Mouse (Mus musculus) spleen, adult 2 months (tissue): ENCODE measurements around the gene Zmynd8. TPM values are rescaled to one million over a fixed set of nuclear protein-coding genes. Genes with fewer than 3 reads are reported as not detected.

Experiments used
- DNase-seq, 2 experiments: peaks; one replicate each; pipeline versions ENCODE4 v3.0.0 to v3.0.0-alpha.2; 2012 to 2021; ENCODE audit warnings: low spot score in 2 of 2, low read depth in 1 of 2
- H3K27ac ChIP-seq: fragments of 200-500 bp; 2 replicates; pipeline ENCODE4 v1.5.1; 2012; ENCODE audit warnings: low read length, inconsistent platforms; ENCODE audit not compliant: insufficient read depth
- H3K27me3 ChIP-seq: fragments of 200-500 bp; 2 replicates; pipeline ENCODE4 v1.6.1; 2012; ENCODE audit warnings: mild to moderate bottlenecking, moderate library complexity, low read length, inconsistent platforms; ENCODE audit not compliant: control insufficient read depth, insufficient read depth
- H3K36me3 ChIP-seq: fragments of 200-500 bp; 2 replicates; pipeline ENCODE4 v1.6.1; 2012; ENCODE audit warnings: mild to moderate bottlenecking, low read length, inconsistent platforms; ENCODE audit not compliant: control insufficient read depth, insufficient read depth
- H3K4me1 ChIP-seq: fragments of 200-500 bp; 2 replicates; pipeline ENCODE4 v1.6.1; 2011; ENCODE audit warnings: inconsistent platforms; ENCODE audit not compliant: control insufficient read depth, insufficient read depth, insufficient read length
- H3K4me3 ChIP-seq: fragments of 200-500 bp; 2 replicates; pipeline ENCODE4 v1.5.1; 2011; ENCODE audit warnings: mild to moderate bottlenecking, inconsistent platforms; ENCODE audit not compliant: insufficient read depth, insufficient read length; ENCODE audit errors: extremely low read depth
- CTCF ChIP-seq: fragments of 200-500 bp; IDR thresholded peaks from 2 replicates; pipeline ENCODE4 v1.5.1; 2011; ENCODE audit warnings: mild to moderate bottlenecking, inconsistent platforms; ENCODE audit not compliant: insufficient read depth, insufficient read length, insufficient replicate concordance; ENCODE audit errors: extremely low read depth
- POLR2A ChIP-seq: fragments of 200-500 bp; IDR thresholded peaks from 2 replicates; pipeline ENCODE4 v1.6.1; 2011; ENCODE audit warnings: low read depth, low read length, inconsistent platforms
- WGBS: fragments of 180-500 bp; shearing (Covaris S2); methylation state at CpG from one replicate; pipeline ENCODE4 v1.1.7; 2018; 5-methylcytosine and 5-hydroxymethylcytosine counted together
- polyA plus RNA-seq: library from polyadenylated mRNA; depleted of rRNA; stranded (reverse); fragments of >200 nt; gene quantifications from 2 replicates; pipeline ENCODE4 v1.2.3, GENCODE M21; 2012; rRNA removed

Zmynd8 gene
- polyA plus RNA-seq, 1 experiment: 25.0 TPM

GRCm38 (mm10) chr2:165742210-165742786 lies 156.5 kb downstream of the Zmynd8 start:
- no peak for DNase-seq
- Histone ChIP-seq H3K27ac (no peak overlapping the region), H3K36me3 (no peaks in the 10 kb centered on the region), H3K4me1 (no peaks in the 10 kb centered on the region), H3K27me3 (no peaks in the 10 kb centered on the region), H3K4me3 (no peak overlapping the region)
- WGBS: 91% methylated on average over 21 of the region's 21 CpGs
- no peak for TF ChIP-seq CTCF
- no peak for TF ChIP-seq POLR2A

- no peak overlapping the region for H3K4me3 ChIP-seq
- DNase-seq: no peak
- H3K4me1 ChIP-seq: no peaks in the 10 kb centered on the region
- no peak overlapping the region for H3K27ac ChIP-seq
- WGBS: 89% methylated on average over 11 of the region's 11 CpGs
- H3K36me3 ChIP-seq: no peaks in the 10 kb centered on the region
- TF ChIP-seq CTCF (no peak), POLR2A (no peak)
- H3K27me3 ChIP-seq: no peaks in the 10 kb centered on the region
These were observed 157.2 kb downstream of the Zmynd8 start for GRCm38 (mm10) chr2:165741526-165742050.

GRCm38 (mm10) chr2:165740982-165741381 lies 157.8 kb downstream of the Zmynd8 start:
- H3K4me1 ChIP-seq: no peaks in the 10 kb centered on the region
- TF ChIP-seq POLR2A (no peak), CTCF (no peak)
- H3K4me3 ChIP-seq: no peak overlapping the region
- no peak overlapping the region for H3K27ac ChIP-seq
- H3K27me3 ChIP-seq: no peaks in the 10 kb centered on the region
- DNase-seq: no peak
- WGBS: 86% methylated on average over 9 of the region's 9 CpGs
- no peaks in the 10 kb centered on the region for H3K36me3 ChIP-seq

DNA sequence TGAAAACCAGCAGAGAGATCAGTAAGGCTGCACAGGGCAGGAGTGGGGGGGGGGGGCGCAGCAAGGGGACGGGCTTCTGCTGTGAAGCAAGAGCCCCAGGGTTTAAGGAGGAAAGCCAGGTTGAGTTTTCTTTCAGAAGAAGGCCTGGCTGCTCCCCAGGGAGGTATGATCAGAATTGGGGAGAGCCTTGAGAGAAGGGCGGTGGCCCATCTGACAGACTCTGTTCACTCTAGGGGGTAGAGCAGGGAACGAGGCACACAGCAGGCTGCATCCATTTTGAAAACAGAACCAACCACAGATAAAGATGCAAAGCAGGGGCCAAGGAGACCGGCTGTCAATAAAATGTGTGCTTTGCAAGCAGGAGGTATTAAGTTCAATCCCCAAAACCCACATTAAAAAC lies 158.4 kb downstream of the Zmynd8 start:
- no peaks in the 10 kb centered on the region for H3K36me3 ChIP-seq
- TF ChIP-seq CTCF (no peak), POLR2A (no peak)

DNA sequence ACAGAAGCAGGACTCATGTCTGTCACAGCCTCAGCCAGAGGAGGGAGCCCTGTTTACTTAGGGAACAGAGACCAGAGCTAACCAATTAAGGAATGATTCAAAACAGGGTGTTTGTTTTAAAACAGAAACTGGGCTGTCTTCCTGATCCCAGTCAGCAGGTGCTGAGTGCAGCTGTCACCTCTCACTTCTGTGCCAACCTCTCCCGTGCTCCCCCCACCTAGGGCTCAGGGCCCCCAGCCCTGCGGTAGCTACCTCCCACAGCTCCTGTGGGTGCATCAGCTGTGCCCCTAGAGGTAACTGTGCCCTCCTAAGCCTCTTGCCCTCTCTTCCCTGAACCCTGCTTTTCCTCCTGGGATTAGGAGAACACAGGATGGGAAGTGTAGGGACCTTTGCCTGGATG lies 162.5 kb downstream of the Zmynd8 start:
- DNase-seq: no peak
- Histone ChIP-seq H3K4me3 (no peak overlapping the region), H3K27ac (no peak overlapping the region), H3K27me3 (no peaks in the 10 kb centered on the region), H3K4me1 (no peaks in the 10 kb centered on the region), H3K36me3 (no peaks in the 10 kb centered on the region)
- TF ChIP-seq CTCF: no peak
- TF ChIP-seq POLR2A: no peak
- WGBS: 68% methylated on average over 2 of the region's 2 CpGs

More for the DNA sequence above, 158.4 kb downstream of the Zmynd8 start:
- Histone ChIP-seq H3K27ac (no peak overlapping the region), H3K4me3 (no peak overlapping the region), H3K27me3 (no peaks in the 10 kb centered on the region), H3K4me1 (no peaks in the 10 kb centered on the region)
- WGBS: 90% methylated on average over 5 of the region's 5 CpGs
- no peak for DNase-seq

Other genes with a start within 250 kb of the Zmynd8 start
- gene Ncoa3, start 93.6 kb upstream of the Zmynd8 start, polyA plus RNA-seq: 48.4 and 67.9 TPM in 2 replicates